Mouse (Mus musculus) cerebellum, adult 2 months (tissue): ENCODE results near the gene Sgms1. TPM values are rescaled to one million over a fixed set of nuclear protein-coding genes. Genes with fewer than 3 reads are reported as not detected.
"Not testable (repeated sequence)": the region's sequence is repeated elsewhere in the genome, so short reads cannot be mapped to it uniquely, and the experiment has no call there.

Source experiments
- DNase-seq, 2 experiments: peaks; one replicate each; pipeline ENCODE4 v3.0.0; 2021
- H3K27ac ChIP-seq: fragments of 200-500 bp; 2 replicates; pipeline ENCODE4 v1.5.1; 2012; ENCODE audit warnings: low read length, control low read depth, inconsistent platforms; ENCODE audit not compliant: insufficient read depth
- H3K27me3 ChIP-seq: fragments of 200-500 bp; 2 replicates; pipeline ENCODE4 v1.6.1; 2012; ENCODE audit warnings: inconsistent platforms, mild to moderate bottlenecking, low read length, moderate library complexity; ENCODE audit not compliant: control insufficient read depth, insufficient read depth
- H3K4me1 ChIP-seq: fragments of 200-500 bp; 2 replicates; pipeline ENCODE4 v1.6.1; 2011; ENCODE audit warnings: low read length; ENCODE audit not compliant: control insufficient read depth, insufficient read depth
- H3K4me3 ChIP-seq: fragments of 200-500 bp; replicated peaks from 2 replicates; pipeline ENCODE3; 2011; ENCODE audit warnings: mild to moderate bottlenecking, low read depth, low read length, control low read depth; ENCODE audit not compliant: insufficient read depth
- CTCF ChIP-seq: fragments of 200-500 bp; IDR thresholded peaks from 2 replicates; pipeline ENCODE4 v1.5.1; 2011; ENCODE audit warnings: low read depth, mild to moderate bottlenecking, control low read depth, low read length, moderate library complexity, borderline replicate concordance; ENCODE audit not compliant: insufficient read depth
- POLR2A ChIP-seq: fragments of 200-500 bp; IDR thresholded peaks from 2 replicates; pipeline ENCODE4 v1.6.1; 2011; ENCODE audit warnings: low read length, control low read depth, borderline replicate concordance; ENCODE audit not compliant: insufficient read depth
- WGBS: fragments of 180-500 bp; shearing (Covaris S2); methylation state at CpG from one replicate; pipeline ENCODE4 v1.1.7; 2018; 5-methylcytosine and 5-hydroxymethylcytosine counted together
- polyA plus RNA-seq: library from polyadenylated mRNA; depleted of rRNA; stranded (reverse); fragments of >200 nt; gene quantifications from 2 replicates; pipeline ENCODE4 v1.2.3, GENCODE M21; 2012; rRNA removed

The Sgms1 gene
- polyA plus RNA-seq, 1 experiment: 34.7 TPM

DNA sequence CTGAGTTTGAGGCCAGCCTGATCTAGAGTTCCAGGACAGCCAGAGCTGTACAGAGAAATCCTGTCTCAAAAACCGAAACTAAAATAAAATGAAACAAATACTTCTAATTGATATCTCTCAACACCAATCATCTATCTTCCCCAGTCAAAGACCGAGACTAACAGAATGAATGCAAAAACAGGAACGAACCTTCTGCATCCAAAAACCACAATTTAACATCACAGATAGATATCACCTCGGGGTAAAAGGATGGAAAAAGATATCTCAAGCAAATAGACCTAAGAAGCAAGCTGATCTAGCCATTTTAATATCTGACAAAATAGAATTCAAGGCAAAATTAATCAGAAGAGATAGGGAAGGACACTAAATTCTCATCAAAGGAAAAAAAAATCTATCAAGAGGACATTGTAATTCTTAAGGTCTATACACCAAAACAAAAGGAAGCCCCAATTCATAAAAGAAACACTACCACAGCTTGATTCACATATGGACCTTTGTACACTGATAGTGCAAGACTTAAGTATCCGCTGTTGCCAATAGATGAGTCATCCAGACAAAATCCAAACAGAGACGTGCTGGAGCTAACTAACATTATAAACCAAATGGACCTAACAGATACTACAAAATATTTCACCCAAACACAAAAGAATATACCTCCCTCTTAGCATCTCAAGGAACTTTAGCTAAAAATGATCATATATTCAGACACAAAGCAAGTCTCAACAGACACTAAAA is 301.6 kb downstream of the Sgms1 start:
- Histone ChIP-seq H3K4me1 (no peaks in the 10 kb centered on the region), H3K27me3 (no peaks in the 10 kb centered on the region), H3K27ac (no peak overlapping the region), H3K4me3 (no peak overlapping the region)
- no peak for DNase-seq
- TF ChIP-seq CTCF (no peak), POLR2A (no peak)
- WGBS: 81% methylated on average over 6 of the region's 6 CpGs

DNA sequence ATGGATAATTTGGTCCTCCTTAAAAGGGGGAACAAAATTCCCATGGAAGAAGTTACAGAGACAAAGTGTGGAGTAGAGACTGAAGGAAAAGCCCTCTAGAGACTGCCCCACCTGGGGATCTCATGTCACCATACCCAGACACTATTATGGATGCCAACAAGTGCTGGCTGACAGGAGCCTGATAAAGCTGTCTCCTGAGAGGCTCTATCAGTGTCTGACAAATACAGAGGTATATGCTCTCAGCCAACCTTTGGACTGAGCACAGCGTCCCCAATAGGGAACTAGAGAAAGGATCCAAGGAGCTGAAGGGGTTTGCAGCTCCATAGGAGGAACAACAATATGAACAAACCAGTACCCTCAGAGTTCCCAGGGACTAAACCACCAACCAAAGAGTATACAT is 304.7 kb downstream of the Sgms1 start:
- H3K4me3 ChIP-seq, H3K27ac ChIP-seq, DNase-seq, H3K27me3 ChIP-seq, H3K4me1 ChIP-seq: not testable (repeated sequence)
- 90% methylated on average over 1 of the region's 1 CpGs for WGBS

Other genes starting within 250 kb of the Sgms1 start
- 22.4 and 27.8 TPM in 2 replicates for gene Rpl9-ps6, start 76.9 kb upstream of the Sgms1 start, polyA plus RNA-seq
- 38.8 and 41.3 TPM in 2 replicates for gene Minpp1, start 96.1 kb upstream of the Sgms1 start, polyA plus RNA-seq
- 4.9 TPM in 2 replicates for gene Papss2, start 206.1 kb upstream of the Sgms1 start, polyA plus RNA-seq